Mouse (Mus musculus): ENCODE measurements at regions not wholly inside any gene's neighbourhood (a gene's known extent, or its start where the extent isn't known, plus 50 kb on each side); places are given as distances from the start of the nearest gene placed in this dataset.

- Histone ChIP-seq H3K9me3 (replicated peaks; ENCODE audit: insufficient read depth, low read length) (no peaks in the 10 kb centered on the region), H3K27me3 (ENCODE audit: control insufficient read depth in 1 of 2, insufficient read depth in 2 of 2, low read length in 2 of 2) (no peaks in the 10 kb centered on the region), H3K36me3 (ENCODE audit: control insufficient read depth in 1 of 2, insufficient read depth in 2 of 2, low read length in 2 of 2) (no peaks in the 10 kb centered on the region), H3K4me1 (ENCODE audit: control insufficient read depth in 1 of 2, insufficient read depth in 2 of 2, low read length in 2 of 2) (no peaks in the 10 kb centered on the region), H3K9ac (ENCODE audit: control insufficient read depth, low read depth, low read length, poor library complexity, severe bottlenecking) (no peak overlapping the region), H3K4me3 (ENCODE audit: control insufficient read depth in 1 of 2, insufficient read depth in 1 of 2, low read depth in 2 of 2, low read length in 2 of 2) (no peak overlapping the region), H3K27ac (ENCODE audit: control insufficient read depth, low read depth, low read length) (no peak overlapping the region), H3K79me2 (ENCODE audit: control insufficient read depth, insufficient read depth, low read length, poor library complexity) (no peaks in the 10 kb centered on the region)
- no peak for TF ChIP-seq MEF2A (IDR thresholded peaks at IDR 0.05; ENCODE audit: extremely low read depth, insufficient replicate concordance, low read depth, low read length, poor library complexity, severe bottlenecking)
- TF ChIP-seq RCOR1 (IDR thresholded peaks at IDR 0.05; ENCODE audit: low read depth, low read length), result no peak
- no peak for TF ChIP-seq MXI1 (IDR thresholded peaks at IDR 0.05; ENCODE audit: low read depth, low read length)
- no peak for TF ChIP-seq EP300 (IDR thresholded peaks at IDR 0.05; ENCODE audit: low read depth in 1 of 2, low read length in 2 of 2)
- TF ChIP-seq USF2 (IDR thresholded peaks at IDR 0.05; ENCODE audit: borderline replicate concordance in 1 of 2, insufficient read depth in 1 of 2, low read depth in 1 of 2, low read length in 2 of 2), result no peak
- no peak for TF ChIP-seq MAZ (IDR thresholded peaks at IDR 0.05; ENCODE audit: low read depth, low read length)
- TF ChIP-seq MYC (IDR thresholded peaks at IDR 0.05; ENCODE audit: low read depth, low read length), result no peak
- TF ChIP-seq E2F4 (IDR thresholded peaks at IDR 0.05; ENCODE audit: borderline replicate concordance, low read depth, low read length), result no peak
- TF ChIP-seq TAL1 (IDR thresholded peaks at IDR 0.05; ENCODE audit: low read length), result no peak
- no peak for DNase-seq (ENCODE audit: low read depth, low spot score)
Observed at GRCm38 (mm10) chr14:24766690-24767089, 279.8 kb downstream of the Rps24 start.

DNA sequence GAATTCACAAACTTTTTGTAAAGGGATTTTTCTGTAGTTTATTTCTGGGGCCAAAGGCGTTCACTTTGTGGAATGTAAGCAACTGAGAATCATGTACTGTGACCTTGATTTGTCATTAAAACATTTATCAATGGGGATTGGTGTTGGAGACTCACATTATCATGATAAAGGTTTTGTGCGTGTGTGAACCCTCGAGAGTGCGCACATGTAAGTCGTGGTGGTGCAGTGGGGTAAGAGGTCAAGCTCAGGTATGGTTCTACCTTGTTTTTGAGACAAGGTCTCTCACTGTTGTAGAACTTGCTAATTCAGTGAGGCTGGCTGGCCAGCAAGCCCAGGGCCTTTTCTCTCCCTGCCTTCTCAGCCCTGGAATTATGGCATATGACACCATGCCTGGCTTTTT is 280.4 kb downstream of the Rps24 start:
- no peak for TF ChIP-seq ETS1 (IDR thresholded peaks at IDR 0.05; ENCODE audit: low read depth, low read length)
- no peak for TF ChIP-seq POLR2AphosphoS5 (IDR thresholded peaks at IDR 0.05; ENCODE audit: borderline replicate concordance, low read depth, low read length)
- no peak for TF ChIP-seq NRF1 (IDR thresholded peaks at IDR 0.05; ENCODE audit: insufficient read depth, low read depth, low read length, poor library complexity, severe bottlenecking)
- TF ChIP-seq ZNF384 (IDR thresholded peaks at IDR 0.05; ENCODE audit: low read depth, low read length), result no peak
- TF ChIP-seq MAZ (IDR thresholded peaks at IDR 0.05; ENCODE audit: low read depth, low read length), result no peak
- no peak for TF ChIP-seq GATA1 (IDR thresholded peaks at IDR 0.05; ENCODE audit: low read depth, low read length)
- TF ChIP-seq TBP (IDR thresholded peaks at IDR 0.05; ENCODE audit: low read depth, low read length), result no peak
- TF ChIP-seq CTCF (IDR thresholded peaks at IDR 0.05 in 2 of 3, conservative IDR thresholded peaks at IDR 0.05 in 1 of 3; ENCODE audit: control insufficient read depth in 1 of 3, insufficient read depth in 1 of 3, low read depth in 2 of 3, low read length in 3 of 3, poor library complexity in 1 of 3, severe bottlenecking in 1 of 3), result no peak
- TF ChIP-seq JUND (IDR thresholded peaks at IDR 0.05; ENCODE audit: low read depth, low read length), result no peak
- no peak for TF ChIP-seq ELF1 (IDR thresholded peaks at IDR 0.05; ENCODE audit: low read depth, low read length)
- no peak for TF ChIP-seq ZC3H11A (IDR thresholded peaks at IDR 0.05; ENCODE audit: low read depth, low read length)
- TF ChIP-seq CHD1 (IDR thresholded peaks at IDR 0.05; ENCODE audit: low read depth, low read length), result no peak
- no peak for TF ChIP-seq EP300 (IDR thresholded peaks at IDR 0.05; ENCODE audit: low read depth in 1 of 2, low read length in 2 of 2)
- TF ChIP-seq TAL1 (IDR thresholded peaks at IDR 0.05; ENCODE audit: low read length), result no peak
- H3K4me3 ChIP-seq (ENCODE audit: control insufficient read depth in 1 of 2, insufficient read depth in 1 of 2, low read depth in 2 of 2, low read length in 2 of 2), result no peak overlapping the region

More for the DNA sequence above, 280.4 kb downstream of the Rps24 start:
- Histone ChIP-seq H3K9ac (ENCODE audit: control insufficient read depth, low read depth, low read length, poor library complexity, severe bottlenecking) (no peak overlapping the region), H3K79me2 (ENCODE audit: control insufficient read depth, insufficient read depth, low read length, poor library complexity) (no peaks in the 10 kb centered on the region), H3K36me3 (ENCODE audit: control insufficient read depth in 1 of 2, insufficient read depth in 2 of 2, low read length in 2 of 2) (no peaks in the 10 kb centered on the region), H3K27me3 (ENCODE audit: control insufficient read depth in 1 of 2, insufficient read depth in 2 of 2, low read length in 2 of 2) (no peaks in the 10 kb centered on the region), H3K27ac (ENCODE audit: control insufficient read depth, low read depth, low read length) (no peak overlapping the region), H3K4me1 (ENCODE audit: control insufficient read depth in 1 of 2, insufficient read depth in 2 of 2, low read length in 2 of 2) (no peaks in the 10 kb centered on the region), H3K9me3 (replicated peaks; ENCODE audit: insufficient read depth, low read length) (no peaks in the 10 kb centered on the region)
- no peak for DNase-seq (ENCODE audit: low read depth, low spot score)
